Mouse (Mus musculus) liver, adult 2 months (tissue): ENCODE measurements at regions not wholly inside any gene's neighbourhood (a gene's known extent, or its start where the extent isn't known, plus 50 kb on each side); places are given as distances from the start of the nearest gene placed in this dataset.
A peak's percentile ranks its signal among the peaks of the same experiment; 100 is the strongest.

Experiments used
- DNase-seq: peaks from one replicate; pipeline ENCODE4 v3.0.0-alpha.2; 2011; ENCODE audit warnings: low read depth, low spot score; ENCODE audit errors: extremely low read depth
- H3K27ac ChIP-seq: fragments of 200-500 bp; replicated peaks from 2 replicates; pipeline ENCODE4 v1.5.1; 2012; ENCODE audit warnings: low read depth, mild to moderate bottlenecking, control low read depth, inconsistent platforms, low read length; ENCODE audit not compliant: insufficient read depth
- H3K27me3 ChIP-seq: fragments of 200-500 bp; 2 replicates; pipeline ENCODE4 v1.6.1; 2012; ENCODE audit warnings: mild to moderate bottlenecking, moderate library complexity, low read length, inconsistent platforms; ENCODE audit not compliant: control insufficient read depth, insufficient read depth
- H3K36me3 ChIP-seq: fragments of 200-500 bp; 2 replicates; pipeline ENCODE4 v1.6.1; 2012; ENCODE audit warnings: low read length, inconsistent platforms; ENCODE audit not compliant: control insufficient read depth, insufficient read depth
- H3K4me1 ChIP-seq: fragments of 200-500 bp; 2 replicates; pipeline ENCODE4 v1.6.1; 2011; ENCODE audit warnings: low read length; ENCODE audit not compliant: control insufficient read depth, insufficient read depth
- H3K4me3 ChIP-seq: fragments of 200-500 bp; 2 replicates; pipeline ENCODE4 v1.5.1; 2011; ENCODE audit warnings: low read depth, mild to moderate bottlenecking, control low read depth, low read length, moderate library complexity; ENCODE audit not compliant: insufficient read depth
- H3K79me2 ChIP-seq: fragments of 200-500 bp; 2 replicates; pipeline ENCODE4 v1.6.1; 2012; ENCODE audit warnings: inconsistent platforms, mild to moderate bottlenecking, low read length, moderate library complexity; ENCODE audit not compliant: control insufficient read depth, insufficient read depth
- H3K9ac ChIP-seq: fragments of 200-500 bp; 2 replicates; pipeline ENCODE4 v1.6.1; 2012; ENCODE audit warnings: low read depth, mild to moderate bottlenecking, control low read depth, inconsistent platforms, low read length
- CTCF ChIP-seq: fragments of 200-500 bp; IDR thresholded peaks from 2 replicates; pipeline ENCODE4 v1.5.1; 2011; ENCODE audit warnings: low read depth, low read length, control low read depth
- POLR2A ChIP-seq: fragments of 200-500 bp; IDR thresholded peaks from 2 replicates; pipeline ENCODE4 v1.6.1; 2011; ENCODE audit warnings: low read length, control low read depth; ENCODE audit not compliant: insufficient read depth; ENCODE audit errors: extremely low read depth
- WGBS: fragments of 180-500 bp; shearing (Covaris S2); methylation state at CpG from one replicate; pipeline ENCODE4 v1.1.7; 2018; 5-methylcytosine and 5-hydroxymethylcytosine counted together

DNA sequence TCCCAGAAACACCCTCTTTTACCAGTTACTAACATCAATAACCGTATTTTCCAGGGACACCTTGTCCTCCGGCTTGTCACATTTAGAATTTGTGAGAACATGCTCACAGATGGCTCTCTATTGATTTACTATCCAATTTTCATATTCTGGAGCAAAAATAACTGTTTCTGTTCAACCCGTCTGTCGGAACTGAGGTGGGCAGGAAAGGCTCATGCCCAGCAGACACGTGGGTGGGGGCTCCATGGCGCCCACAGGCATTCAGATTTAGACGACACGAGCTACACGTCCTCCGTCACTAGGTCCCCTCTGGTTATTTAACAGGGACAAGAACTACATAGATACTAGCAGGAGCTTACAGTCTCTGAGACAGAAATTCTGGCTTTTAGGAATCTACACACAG lies 262.2 kb upstream of the Sulf2 start:
- DNase-seq: no peak
- H3K27me3 ChIP-seq: no peaks in the 10 kb centered on the region
- TF ChIP-seq POLR2A (no peak), CTCF (no peak)
- H3K79me2 ChIP-seq: no peaks in the 10 kb centered on the region
- H3K27ac ChIP-seq: no peak overlapping the region
- no peak overlapping the region for H3K9ac ChIP-seq
- H3K36me3 ChIP-seq: no peaks in the 10 kb centered on the region
- H3K4me1 ChIP-seq: no peaks in the 10 kb centered on the region
- WGBS: 88% methylated on average over 10 of the region's 10 CpGs
- H3K4me3 ChIP-seq: no peak overlapping the region

DNA sequence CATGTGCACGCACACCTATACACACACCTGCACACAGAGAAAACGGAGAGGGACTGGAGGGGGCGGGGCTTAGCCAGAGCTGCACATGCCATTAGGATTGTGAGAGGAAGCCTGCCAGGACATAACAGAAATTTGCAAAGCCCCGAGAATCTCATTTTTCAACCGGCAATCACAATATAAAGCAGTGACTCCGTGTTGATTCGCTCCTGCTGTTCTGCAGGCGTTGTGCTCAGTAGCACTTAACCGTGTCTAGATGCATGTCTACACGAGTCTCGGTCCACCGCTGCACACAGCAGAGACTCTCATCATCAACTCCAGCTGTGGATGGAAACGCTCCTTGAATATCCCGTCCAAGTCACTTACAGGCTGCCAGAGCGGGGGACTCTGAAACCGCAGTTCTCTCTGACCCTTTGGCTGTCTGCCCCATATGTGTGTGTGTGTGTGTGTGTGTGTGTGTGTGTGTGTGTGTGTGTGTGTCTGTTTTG lies 260.1 kb upstream of the Sulf2 start:
- 79% methylated on average over 16 of the region's 16 CpGs for WGBS
- TF ChIP-seq CTCF (no peak), POLR2A (no peak)
- Histone ChIP-seq H3K27ac (no peak overlapping the region), H3K4me3 (no peak overlapping the region), H3K4me1 (no peaks in the 10 kb centered on the region), H3K27me3 (no peaks in the 10 kb centered on the region), H3K79me2 (no peaks in the 10 kb centered on the region), H3K36me3 (no peaks in the 10 kb centered on the region), H3K9ac (no peak overlapping the region)
- DNase-seq: no peak

- TF ChIP-seq POLR2A (no peak), CTCF (no peak)
- DNase-seq: no peak
- Histone ChIP-seq H3K79me2 (no peaks in the 10 kb centered on the region), H3K36me3 (no peaks in the 10 kb centered on the region), H3K4me3 (no peak overlapping the region), H3K9ac (no peak overlapping the region), H3K4me1 (no peaks in the 10 kb centered on the region), H3K27ac (no peak overlapping the region), H3K27me3 (no peaks in the 10 kb centered on the region)
- 90% methylated on average over 8 of the region's 8 CpGs for WGBS
Measured at GRCm38 (mm10) chr2:166414856-166415255, 259.4 kb upstream of the Sulf2 start.

DNA sequence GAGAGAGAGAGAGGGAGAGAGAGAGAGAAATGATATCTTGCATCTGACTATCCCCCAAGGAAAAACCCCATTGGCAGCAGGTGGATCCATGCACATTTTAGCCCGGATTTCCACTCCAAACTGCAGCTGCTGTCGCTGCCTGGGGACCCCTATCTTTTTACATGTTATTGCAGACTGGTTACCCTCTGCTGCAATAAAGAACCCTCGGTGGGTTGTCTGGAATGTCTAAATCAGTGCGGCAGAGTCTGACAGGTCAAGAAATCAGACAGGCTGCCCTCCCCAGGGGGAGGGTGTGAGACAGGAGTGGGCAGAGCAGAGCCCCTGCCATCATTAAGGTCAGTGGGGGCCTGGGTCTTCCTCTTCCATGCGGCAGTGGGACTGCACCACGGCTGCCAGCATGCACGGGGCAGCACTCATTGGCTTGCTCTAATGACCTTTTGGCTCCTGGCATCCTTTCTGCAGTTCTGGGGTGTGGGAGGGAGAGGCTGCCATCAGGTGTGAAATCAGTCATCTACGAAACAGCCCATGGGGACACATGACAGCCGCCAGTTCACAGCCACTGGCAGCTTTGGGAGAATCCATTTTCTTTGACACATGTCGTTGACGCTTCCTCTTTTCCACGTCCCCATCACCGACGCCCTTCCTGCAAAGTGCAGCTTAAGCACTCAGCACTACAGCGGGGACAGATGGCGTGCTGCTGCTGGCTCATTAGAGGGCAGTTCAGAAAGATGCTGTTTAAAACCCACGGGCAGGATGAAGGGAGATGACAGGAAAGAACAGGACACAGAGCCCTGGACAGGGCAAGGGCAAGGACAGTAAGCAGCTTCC lies 256.8 kb upstream of the Sulf2 start:
- no peak for DNase-seq
- TF ChIP-seq POLR2A: no peak
- no peak for TF ChIP-seq CTCF
- H3K4me3 ChIP-seq: no peak overlapping the region
- WGBS: 60% methylated on average over 17 of the region's 17 CpGs
- no peaks in the 10 kb centered on the region for H3K4me1 ChIP-seq
- H3K9ac ChIP-seq: no peak overlapping the region
- no peaks in the 10 kb centered on the region for H3K36me3 ChIP-seq
- H3K79me2 ChIP-seq: no peaks in the 10 kb centered on the region
- no peak overlapping the region for H3K27ac ChIP-seq
- no peaks in the 10 kb centered on the region for H3K27me3 ChIP-seq

GRCm38 (mm10) chr2:166409391-166409790 lies 253.9 kb upstream of the Sulf2 start:
- Histone ChIP-seq H3K4me3 (no peak overlapping the region), H3K36me3 (no peaks in the 10 kb centered on the region), H3K4me1 (no peaks in the 10 kb centered on the region), H3K79me2 (no peaks in the 10 kb centered on the region), H3K27ac (no peak overlapping the region), H3K27me3 (no peaks in the 10 kb centered on the region), H3K9ac (no peak overlapping the region)
- 93% methylated on average over 5 of the region's 5 CpGs for WGBS
- TF ChIP-seq CTCF (no peak), POLR2A (no peak)
- no peak for DNase-seq

DNA sequence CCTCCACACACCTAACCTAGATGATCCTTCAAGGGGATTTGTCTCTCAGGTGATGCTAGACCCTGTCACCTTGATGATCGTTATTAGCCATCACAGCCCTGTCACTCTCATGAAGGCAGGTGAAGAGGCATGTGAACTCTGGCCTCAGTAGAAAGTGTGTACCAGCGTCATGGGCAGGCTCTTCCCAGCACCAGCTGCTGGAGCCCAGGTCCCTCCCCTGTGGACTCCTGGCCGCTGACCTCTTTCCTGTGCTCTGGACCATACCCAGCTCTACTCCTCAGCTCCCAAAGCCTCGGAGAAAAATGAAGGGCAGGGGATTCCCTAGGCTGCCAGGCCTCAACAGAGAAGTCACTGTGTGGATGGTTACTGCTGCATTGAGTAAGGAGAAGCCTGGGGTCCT lies 253.3 kb upstream of the Sulf2 start:
- no peak overlapping the region for H3K4me3 ChIP-seq
- no peaks in the 10 kb centered on the region for H3K36me3 ChIP-seq
- no peaks in the 10 kb centered on the region for H3K79me2 ChIP-seq
- no peak for TF ChIP-seq POLR2A
- no peak for TF ChIP-seq CTCF
- no peak overlapping the region for H3K9ac ChIP-seq
- H3K27ac ChIP-seq: no peak overlapping the region
- 36% methylated on average over 4 of the region's 4 CpGs for WGBS
- H3K4me1 ChIP-seq: no peaks in the 10 kb centered on the region
- peak; percentile 55 for DNase-seq
- no peaks in the 10 kb centered on the region for H3K27me3 ChIP-seq
